Mouse (Mus musculus): ENCODE results near the gene Abhd11. TPM values are rescaled to one million over a fixed set of nuclear protein-coding genes. Genes with fewer than 3 reads are reported as not detected.

The Abhd11 gene
- total and polyA plus RNA-seq, 2 experiments from 2014 or later: 46.3 to 86.7 TPM

DNA sequence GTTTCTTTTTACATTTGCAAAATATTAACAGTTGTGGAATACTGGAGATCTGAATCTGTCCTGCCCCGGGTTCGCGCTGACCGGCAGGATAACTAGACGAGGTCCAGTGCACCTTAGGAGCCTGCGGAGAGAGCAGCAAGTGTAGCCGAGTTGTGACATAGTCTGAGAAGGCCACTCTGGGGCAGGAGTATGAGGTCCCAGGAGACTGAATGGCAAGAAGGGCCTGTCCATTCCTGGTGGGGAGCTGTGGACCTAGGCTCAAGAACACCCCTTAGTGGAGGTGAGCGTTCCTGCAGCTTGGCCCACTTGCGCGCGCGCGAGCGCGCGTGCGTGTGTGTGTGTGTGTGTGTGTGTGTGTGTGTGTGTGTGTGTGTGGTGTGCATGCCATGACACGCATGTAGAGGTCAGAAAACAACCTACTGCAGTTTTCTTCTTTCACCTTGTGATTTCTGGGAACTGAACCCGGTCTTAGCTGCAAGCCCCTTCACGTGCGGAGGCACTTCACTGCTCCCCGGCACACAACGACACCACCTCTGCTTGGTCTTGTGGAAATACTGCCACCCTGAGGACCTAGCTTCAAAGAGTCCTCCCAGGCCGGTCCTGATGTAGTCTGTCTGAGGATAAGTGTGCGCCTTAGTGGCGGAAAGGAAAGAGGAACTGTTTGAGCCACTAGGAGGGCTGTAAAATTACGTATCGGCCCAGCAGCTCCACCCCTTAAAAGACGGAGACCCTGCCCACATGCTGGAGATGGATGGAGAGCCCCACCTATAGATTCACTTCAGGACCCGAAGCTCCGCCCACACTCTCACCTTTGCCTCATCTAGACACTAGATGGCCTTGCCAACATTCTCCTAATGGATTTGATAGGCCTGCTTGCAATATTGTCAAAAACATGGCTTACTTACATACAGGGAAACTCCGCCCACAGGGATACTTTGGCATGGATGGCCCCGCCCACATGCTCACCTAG is 42.8 kb upstream of the Abhd11 start:
- peak overlapping the region; percentile 16; the same call in 1 of the 2 replicates for H3K4me3 ChIP-seq (ENCODE audit: low read depth, low read length)
- H3K36me3 ChIP-seq (ENCODE audit: insufficient read depth): no peaks in the 10 kb centered on the region
- H3K27me3 ChIP-seq (ENCODE audit: insufficient read depth, low read length): no peaks in the 10 kb centered on the region; the same call in 1 of the 2 replicates
- peak overlapping the region; percentile 46 for H3K4me2 ChIP-seq (ENCODE audit: low read depth)
- DNase-seq (peak; percentile 53), ATAC-seq (peak; percentile 80)
- WGBS: 6% methylated on average over 30 of the region's 33 CpGs
- H3K27ac ChIP-seq (ENCODE audit: low read depth, low read length): no peak overlapping the region
- no peaks in the 10 kb centered on the region for H3K4me1 ChIP-seq (ENCODE audit: insufficient read depth)
- peak; percentile 49; the same call in 1 of the 2 replicates for TF ChIP-seq CTCF (IDR thresholded peaks at IDR 0.05; ENCODE audit: low read depth)
- H3K9ac ChIP-seq: no peak overlapping the region
- no peaks in the 10 kb centered on the region for H3K9me3 ChIP-seq (ENCODE audit: low read length)

DNA sequence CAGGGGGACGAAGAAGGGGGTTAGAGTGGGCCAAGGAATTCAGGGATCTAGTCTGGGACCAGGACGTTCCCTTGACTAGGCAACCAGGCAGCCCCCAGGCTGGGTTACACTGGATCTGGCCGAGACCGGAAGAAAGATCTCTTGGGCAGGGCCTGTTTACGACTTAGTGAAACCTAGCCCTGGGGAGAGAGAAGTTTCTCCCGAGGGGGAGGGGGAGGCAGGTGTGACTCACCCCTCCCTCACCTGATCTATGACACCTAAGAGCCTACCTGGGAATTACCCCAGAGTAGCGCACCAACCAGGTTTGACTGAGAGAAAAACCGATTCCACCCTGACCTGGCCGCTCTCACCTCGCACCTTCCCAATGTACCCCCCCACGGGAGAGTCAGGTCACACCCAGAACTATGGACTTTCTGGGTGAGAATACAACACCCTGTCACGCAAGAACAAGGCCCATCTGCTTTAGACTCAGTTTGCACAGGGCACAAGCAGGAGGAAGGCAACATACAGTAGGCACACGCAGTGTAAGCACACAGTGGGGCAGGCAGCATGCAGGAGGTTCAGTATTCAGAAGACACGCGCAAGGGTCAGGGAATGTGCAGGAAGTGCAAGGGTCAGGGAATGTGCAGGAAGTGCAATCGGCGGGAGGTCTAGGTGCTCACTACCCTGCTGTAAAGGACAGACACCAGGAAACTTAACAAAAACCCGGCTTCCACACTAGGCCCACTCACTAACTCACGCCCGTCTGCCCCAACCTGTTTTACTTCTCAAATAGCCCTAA is 41.6 kb upstream of the Abhd11 start:
- TF ChIP-seq CTCF (IDR thresholded peaks at IDR 0.05; ENCODE audit: low read depth): no peak
- H3K27ac ChIP-seq (ENCODE audit: low read depth, low read length): no peak overlapping the region
- no peak for DNase-seq
- 85% methylated on average over 20 of the region's 20 CpGs for WGBS
- no peak overlapping the region for H3K4me3 ChIP-seq (ENCODE audit: low read depth, low read length)
- no peak overlapping the region for H3K4me2 ChIP-seq (ENCODE audit: low read depth)
- H3K36me3 ChIP-seq (ENCODE audit: insufficient read depth): no peaks in the 10 kb centered on the region
- ATAC-seq: no peak
- no peaks in the 10 kb centered on the region for H3K4me1 ChIP-seq (ENCODE audit: insufficient read depth)
- H3K9ac ChIP-seq: no peak overlapping the region
- H3K9me3 ChIP-seq (ENCODE audit: low read length): no peaks in the 10 kb centered on the region
- H3K27me3 ChIP-seq (ENCODE audit: insufficient read depth, low read length): no peaks in the 10 kb centered on the region; the same call in 1 of the 2 replicates

DNA sequence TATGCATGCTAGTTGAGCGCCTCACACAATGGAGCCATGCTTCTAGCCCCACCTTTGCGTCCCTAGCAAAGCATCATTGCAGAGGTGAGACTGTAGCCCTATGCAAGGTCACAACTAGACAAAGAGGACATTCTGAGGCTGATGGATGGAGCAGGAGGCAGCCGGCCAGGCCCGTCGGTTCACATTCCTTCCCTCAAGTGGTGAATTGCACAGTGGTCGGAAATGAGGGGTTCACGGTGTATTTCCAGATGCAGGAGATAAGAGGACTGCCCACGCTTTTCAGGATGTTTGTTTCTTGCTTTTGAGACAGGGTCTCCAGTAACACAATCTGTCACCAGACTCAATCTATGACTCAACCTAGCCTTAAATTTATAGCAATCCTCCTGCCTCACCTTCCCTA is 38.3 kb upstream of the Abhd11 start:
- WGBS: 85% methylated on average over 8 of the region's 8 CpGs
- H3K27me3 ChIP-seq (ENCODE audit: insufficient read depth, low read length): no peaks in the 10 kb centered on the region

DNA sequence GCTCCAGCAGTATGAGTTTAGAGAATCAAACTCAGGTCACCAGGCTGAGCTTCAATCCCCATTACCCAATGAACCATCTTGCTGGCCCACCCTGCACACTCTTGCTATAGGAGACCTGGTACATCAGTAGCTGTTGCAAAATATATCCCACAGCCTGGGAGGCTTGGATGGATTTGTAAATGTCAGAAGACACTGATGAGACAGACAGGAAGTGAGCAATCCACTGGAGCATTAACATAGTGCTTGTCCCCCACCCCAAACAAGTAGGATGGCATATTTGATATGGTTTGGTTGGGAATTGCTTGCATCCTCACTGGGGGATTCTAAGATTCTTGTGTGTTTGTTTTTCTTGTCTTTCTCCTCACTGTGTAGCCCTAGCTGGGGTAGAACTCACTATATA is 35.9 kb upstream of the Abhd11 start:
- no peak for TF ChIP-seq CTCF (IDR thresholded peaks at IDR 0.05; ENCODE audit: low read depth)
- H3K27ac ChIP-seq (ENCODE audit: low read depth, low read length): no peak overlapping the region
- H3K4me1 ChIP-seq (ENCODE audit: insufficient read depth): no peaks in the 10 kb centered on the region
- H3K4me2 ChIP-seq (ENCODE audit: low read depth): no peak overlapping the region
- H3K27me3 ChIP-seq (ENCODE audit: insufficient read depth, low read length): no peaks in the 10 kb centered on the region
- H3K9me3 ChIP-seq (ENCODE audit: low read length): no peaks in the 10 kb centered on the region
- H3K4me3 ChIP-seq (ENCODE audit: low read depth, low read length): no peak overlapping the region
- H3K9ac ChIP-seq: no peak overlapping the region
- H3K36me3 ChIP-seq (ENCODE audit: insufficient read depth): no peaks in the 10 kb centered on the region
- DNase-seq (no peak), ATAC-seq (no peak)

More for the DNA sequence above, 38.3 kb upstream of the Abhd11 start:
- ATAC-seq: no peak
- H3K27ac ChIP-seq (ENCODE audit: low read depth, low read length): no peak overlapping the region
- TF ChIP-seq CTCF (IDR thresholded peaks at IDR 0.05; ENCODE audit: low read depth): no peak
- no peak overlapping the region for H3K4me2 ChIP-seq (ENCODE audit: low read depth)
- no peak overlapping the region for H3K4me3 ChIP-seq (ENCODE audit: low read depth, low read length)
- no peaks in the 10 kb centered on the region for H3K36me3 ChIP-seq (ENCODE audit: insufficient read depth)
- no peaks in the 10 kb centered on the region for H3K4me1 ChIP-seq (ENCODE audit: insufficient read depth)
- H3K9ac ChIP-seq: no peak overlapping the region
- H3K9me3 ChIP-seq (ENCODE audit: low read length): no peaks in the 10 kb centered on the region
- DNase-seq: no peak

DNA sequence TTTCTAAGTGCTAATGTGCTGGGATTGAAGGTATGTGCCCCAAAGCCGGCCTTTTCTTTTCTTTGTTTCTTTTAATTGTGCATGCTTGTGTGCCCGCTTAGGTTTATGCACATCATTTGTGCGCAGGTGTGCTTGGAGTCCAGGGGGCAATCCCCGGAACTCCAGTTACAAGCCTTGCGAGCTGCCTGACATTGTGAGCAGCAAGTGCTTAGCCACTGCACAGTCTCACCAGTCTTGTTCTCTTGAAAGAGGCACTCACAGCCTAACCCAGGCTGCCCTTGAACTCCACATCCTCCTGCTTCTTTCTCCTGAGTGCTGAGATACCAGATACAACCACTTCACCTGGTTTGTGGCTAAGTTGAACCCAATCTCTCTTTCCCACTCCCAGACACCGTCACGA is 35.4 kb upstream of the Abhd11 start:
- 83% methylated on average over 7 of the region's 7 CpGs for WGBS
- no peak for TF ChIP-seq CTCF (IDR thresholded peaks at IDR 0.05; ENCODE audit: low read depth)
- Histone ChIP-seq H3K27me3 (ENCODE audit: insufficient read depth, low read length) (no peaks in the 10 kb centered on the region), H3K36me3 (ENCODE audit: insufficient read depth) (no peaks in the 10 kb centered on the region), H3K9ac (no peak overlapping the region), H3K4me2 (ENCODE audit: low read depth) (no peak overlapping the region), H3K4me3 (ENCODE audit: low read depth, low read length) (no peak overlapping the region), H3K9me3 (ENCODE audit: low read length) (no peaks in the 10 kb centered on the region), H3K4me1 (ENCODE audit: insufficient read depth) (no peaks in the 10 kb centered on the region), H3K27ac (ENCODE audit: low read depth, low read length) (no peak overlapping the region)
- ATAC-seq: no peak
- no peak for DNase-seq

DNA sequence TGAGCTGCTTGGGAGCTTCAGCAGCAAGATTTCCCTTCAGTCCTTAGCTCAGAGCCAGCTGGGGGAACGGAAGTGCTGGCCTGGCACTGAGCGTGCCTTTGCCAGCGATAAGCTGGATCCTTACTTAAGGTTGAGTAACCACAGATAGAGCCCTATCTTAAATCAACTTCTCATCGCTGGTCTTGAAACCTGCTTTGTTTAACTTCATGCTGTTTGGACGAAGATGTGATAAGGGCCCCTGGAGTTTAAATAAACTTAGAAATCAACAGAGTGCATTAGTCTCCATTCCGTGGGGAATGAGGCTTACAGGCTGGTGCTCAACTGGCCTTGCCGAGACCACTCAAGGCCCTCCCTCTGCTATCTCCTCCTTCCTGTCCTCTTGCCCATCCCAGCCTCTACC is 34.7 kb upstream of the Abhd11 start:
- 69% methylated on average over 7 of the region's 7 CpGs for WGBS
- H3K36me3 ChIP-seq (ENCODE audit: insufficient read depth): no peaks in the 10 kb centered on the region
- ATAC-seq (no peak), DNase-seq (no peak)
- H3K27me3 ChIP-seq (ENCODE audit: insufficient read depth, low read length): no peaks in the 10 kb centered on the region
- no peak overlapping the region for H3K27ac ChIP-seq (ENCODE audit: low read depth, low read length)
- H3K9me3 ChIP-seq (ENCODE audit: low read length): no peaks in the 10 kb centered on the region
- no peak overlapping the region for H3K4me3 ChIP-seq (ENCODE audit: low read depth, low read length)
- no peak overlapping the region for H3K4me2 ChIP-seq (ENCODE audit: low read depth)
- TF ChIP-seq CTCF (IDR thresholded peaks at IDR 0.05; ENCODE audit: low read depth): no peak
- H3K4me1 ChIP-seq (ENCODE audit: insufficient read depth): no peaks in the 10 kb centered on the region
- no peak overlapping the region for H3K9ac ChIP-seq

DNA sequence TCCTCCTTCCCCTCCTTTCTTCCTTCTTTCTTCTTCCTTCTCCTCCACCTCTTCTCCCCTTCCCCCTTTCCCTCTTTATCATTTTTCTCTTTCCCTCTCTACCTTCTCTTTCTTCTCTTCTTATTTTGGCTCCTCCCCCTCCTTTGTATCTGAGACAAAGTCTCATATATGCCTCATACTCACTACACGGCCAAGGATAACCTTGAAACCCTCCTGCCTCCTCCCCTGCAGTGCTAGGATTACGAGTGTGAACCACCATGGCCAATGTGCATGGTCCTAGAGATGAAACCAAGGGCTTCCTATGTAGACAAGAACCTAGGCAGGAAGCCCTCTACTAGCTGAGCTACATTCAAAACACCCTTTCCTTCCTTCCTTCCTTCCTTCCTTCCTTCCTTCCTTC is 34.0 kb upstream of the Abhd11 start:
- Histone ChIP-seq H3K9ac (no peak overlapping the region), H3K27ac (ENCODE audit: low read depth, low read length) (no peak overlapping the region), H3K4me2 (ENCODE audit: low read depth) (no peak overlapping the region), H3K4me3 (ENCODE audit: low read depth, low read length) (no peak overlapping the region), H3K27me3 (ENCODE audit: insufficient read depth, low read length) (no peaks in the 10 kb centered on the region), H3K36me3 (ENCODE audit: insufficient read depth) (no peaks in the 10 kb centered on the region), H3K9me3 (ENCODE audit: low read length) (no peaks in the 10 kb centered on the region), H3K4me1 (ENCODE audit: insufficient read depth) (no peaks in the 10 kb centered on the region)
- 57% methylated on average over 2 of the region's 2 CpGs for WGBS
- no peak for TF ChIP-seq CTCF (IDR thresholded peaks at IDR 0.05; ENCODE audit: low read depth)
- ATAC-seq (no peak), DNase-seq (no peak)

Data from forebrain, postnatal 0 days (tissue).